Mouse (Mus musculus) limb, embryonic 14.5 days (tissue): ENCODE results near the gene Krt77. TPM values are rescaled to one million over a fixed set of nuclear protein-coding genes. Genes with fewer than 3 reads are reported as not detected.

Experiments
- ATAC-seq: fragments of 200-750 bp; cut with Nextera tagmentation; 2 replicates; pipeline ENCODE4 v1.8.0; 2017; ENCODE audit warnings: low read depth, moderate number of reproducible peaks, moderate TSS enrichment; ENCODE audit not compliant: low FRiP score
- DNase-seq: peaks from one replicate; pipeline ENCODE4 v3.0.0-alpha.2; 2015; ENCODE audit warnings: low spot score
- H3K27ac ChIP-seq: fragments of 300-500 bp; sonication (generic); replicated peaks from 2 replicates; pipeline ENCODE4 v1.5.1; 2014; ENCODE audit warnings: low read depth, mild to moderate bottlenecking, low read length, moderate library complexity, mixed read lengths
- H3K27me3 ChIP-seq: fragments of 300-500 bp; sonication (generic); 2 replicates; pipeline ENCODE4 v1.6.1; 2014; ENCODE audit warnings: low read length, mixed read lengths; ENCODE audit not compliant: control insufficient read depth, insufficient read depth
- H3K36me3 ChIP-seq: fragments of 300-500 bp; sonication (generic); 2 replicates; pipeline ENCODE4 v1.6.1; 2014; ENCODE audit warnings: mild to moderate bottlenecking, low read length, moderate library complexity, mixed read lengths; ENCODE audit not compliant: control insufficient read depth, insufficient read depth
- H3K4me1 ChIP-seq: fragments of 300-500 bp; sonication (generic); 2 replicates; pipeline ENCODE4 v1.6.1; 2014; ENCODE audit warnings: antibody characterized with exemption, low read length, mixed read lengths; ENCODE audit not compliant: control insufficient read depth, insufficient read depth
- H3K4me2 ChIP-seq: fragments of 300-500 bp; sonication (generic); replicated peaks from 2 replicates; pipeline ENCODE4 v1.6.1; 2014; ENCODE audit warnings: low read depth, mild to moderate bottlenecking, low read length, moderate library complexity; ENCODE audit not compliant: severe bottlenecking
- H3K4me3 ChIP-seq: fragments of 300-500 bp; sonication (generic); replicated peaks from 2 replicates; pipeline ENCODE4 v1.5.1; 2014; ENCODE audit warnings: low read length
- H3K9ac ChIP-seq: fragments of 300-500 bp; sonication (generic); 2 replicates; pipeline ENCODE4 v1.6.1; 2014; ENCODE audit warnings: mild to moderate bottlenecking, low read depth, low read length, moderate library complexity; ENCODE audit not compliant: severe bottlenecking
- H3K9me3 ChIP-seq: fragments of 300-500 bp; sonication (generic); 2 replicates; pipeline ENCODE4 v1.6.1; 2016; ENCODE audit warnings: low read length; ENCODE audit not compliant: control insufficient read depth
- POLR2A ChIP-seq: fragments of 200-500 bp; IDR thresholded peaks from 2 replicates; pipeline ENCODE4 v1.8.0; 2012; ENCODE audit warnings: inconsistent platforms, mild to moderate bottlenecking, moderate library complexity, borderline replicate concordance; ENCODE audit not compliant: insufficient read depth, insufficient read length; ENCODE audit errors: extremely low read depth
- WGBS: fragments of 180-500 bp; shearing (Covaris S2); extraction: QIAGEN DNeasy Blood & Tissue Kit; methylation state at CpG from one replicate; pipeline ENCODE4 v1.1.7; 2014; 5-methylcytosine and 5-hydroxymethylcytosine counted together
- polyA plus RNA-seq, 2 experiments: library from polyadenylated mRNA; depleted of rRNA in 1 of 2; stranded (reverse) in 1 of 2; unstranded in 1 of 2; fragments of >200 nt; fragmentation: Nextera tagmentation in 1 of 2; extraction: Ambion mirVana in 1 of 2; gene quantifications; 2 replicates each; pipeline versions ENCODE4 v1.2.1 to v1.2.3; 2012 to 2014

Gene Krt77
- polyA plus RNA-seq, 2 experiments, result 19.9 to 32.8 TPM

GRCm38 (mm10) chr15:101854294-101854693 lies 15.2 kb downstream of the Krt77 start:
- no peak overlapping the region for H3K9ac ChIP-seq
- 19% methylated on average over 5 of the region's 5 CpGs for WGBS
- no peak overlapping the region for H3K27ac ChIP-seq
- H3K27me3 ChIP-seq, result peaks cover 29% of the 10 kb centered on the region
- no peak overlapping the region for H3K4me2 ChIP-seq
- H3K4me1 ChIP-seq, result no peaks in the 10 kb centered on the region
- H3K9me3 ChIP-seq, result no peaks in the 10 kb centered on the region
- no peak for DNase-seq
- H3K4me3 ChIP-seq, result no peak overlapping the region
- no peak for ATAC-seq
- H3K36me3 ChIP-seq, result no peaks in the 10 kb centered on the region
- no peak for TF ChIP-seq POLR2A

GRCm38 (mm10) chr15:101852571-101852970 lies 16.9 kb downstream of the Krt77 start:
- H3K27ac ChIP-seq, result no peak overlapping the region
- H3K4me2 ChIP-seq, result no peak overlapping the region
- no peak for TF ChIP-seq POLR2A
- 30% methylated on average over 5 of the region's 5 CpGs for WGBS
- DNase-seq, result no peak
- no peak overlapping the region for H3K4me3 ChIP-seq
- H3K27me3 ChIP-seq, result peaks cover 14% of the 10 kb centered on the region
- no peaks in the 10 kb centered on the region for H3K9me3 ChIP-seq
- no peak overlapping the region for H3K9ac ChIP-seq
- no peaks in the 10 kb centered on the region for H3K4me1 ChIP-seq
- ATAC-seq, result no peak
- no peaks in the 10 kb centered on the region for H3K36me3 ChIP-seq

GRCm38 (mm10) chr15:101850694-101851093 lies 18.8 kb downstream of the Krt77 start, which contains the start of gene Krt1:
Krt1 (minus strand) TSS chr15:101850794.
- ATAC-seq (no peak), DNase-seq (no peak)
- 44% methylated on average over 6 of the region's 6 CpGs for WGBS
- peaks cover 10% of the 10 kb centered on the region for H3K27me3 ChIP-seq
- no peak within 1 kb of the TSS for H3K27ac ChIP-seq
- no peak within 1 kb of the TSS for H3K4me2 ChIP-seq
- no peaks in the 10 kb centered on the region for H3K36me3 ChIP-seq
- no peaks in the 10 kb centered on the region for H3K4me1 ChIP-seq
- H3K9ac ChIP-seq, result no peak within 1 kb of the TSS
- no peaks in the 10 kb centered on the region for H3K9me3 ChIP-seq
- no peak within 1 kb of the TSS for H3K4me3 ChIP-seq
- TF ChIP-seq POLR2A, result no peak

GRCm38 (mm10) chr15:101845971-101846403 lies 23.5 kb downstream of the Krt77 start:
- WGBS, result under 1% methylated on average over 32 of the region's 37 CpGs
- no peak overlapping the region for H3K27ac ChIP-seq
- ATAC-seq, result no peak
- peak overlapping the region; percentile 67 for H3K9ac ChIP-seq
- peak overlapping the region; percentile 91 for H3K4me2 ChIP-seq
- 0 out of 2 replicates have a peak, but pooled peaks cover 14% of the 10 kb centered on the region for H3K27me3 ChIP-seq
- H3K4me3 ChIP-seq, result peak overlapping the region; percentile 49
- no peak for DNase-seq
- no peaks in the 10 kb centered on the region for H3K36me3 ChIP-seq
- 0 out of 2 replicates have a peak, but pooled peaks cover 3% of the 10 kb centered on the region for H3K4me1 ChIP-seq
- no peaks in the 10 kb centered on the region for H3K9me3 ChIP-seq
- no peak for TF ChIP-seq POLR2A

GRCm38 (mm10) chr15:101843192-101843591 lies 26.3 kb downstream of the Krt77 start:
- Histone ChIP-seq H3K36me3 (no peaks in the 10 kb centered on the region), H3K9me3 (no peaks in the 10 kb centered on the region), H3K4me1 (0 out of 2 replicates have a peak, but pooled peaks cover 3% of the 10 kb centered on the region), H3K27me3 (0 out of 2 replicates have a peak, but pooled peaks cover 14% of the 10 kb centered on the region), H3K9ac (no peak overlapping the region), H3K4me3 (no peak overlapping the region), H3K4me2 (no peak overlapping the region), H3K27ac (no peak overlapping the region)
- peak; percentile 35 for DNase-seq
- 51% methylated on average over 9 of the region's 9 CpGs for WGBS
- no peak for ATAC-seq
- TF ChIP-seq POLR2A, result no peak
